Mouse (Mus musculus): ENCODE results near the gene Plpp1.

DNA sequence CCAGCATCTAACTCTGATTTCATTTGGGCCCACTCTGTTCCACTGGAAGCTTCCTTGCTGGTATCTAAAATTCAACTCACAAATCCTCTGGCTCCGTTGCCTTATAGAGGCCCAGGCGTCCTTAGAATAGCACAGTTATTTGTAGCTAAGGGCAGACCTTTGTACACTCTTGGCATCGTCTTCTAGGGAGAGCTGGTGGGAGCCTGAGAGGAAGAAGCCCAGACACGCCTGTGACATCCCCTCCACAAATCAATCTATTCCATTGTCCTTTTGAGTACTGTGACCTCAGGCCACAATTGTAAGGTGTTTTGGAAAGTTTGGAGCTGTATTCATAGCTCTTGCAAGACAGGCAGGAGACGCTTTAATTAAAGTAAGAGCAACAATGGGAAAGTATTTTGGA lies 36.0 kb upstream of the Plpp1 start:
- TF ChIP-seq POLR2A (IDR thresholded peaks at IDR 0.05; ENCODE audit: borderline replicate concordance, extremely low read depth, low read depth, low read length) (no peak), CTCF (IDR thresholded peaks at IDR 0.05; ENCODE audit: insufficient read depth, low read length) (no peak)
